Mouse (Mus musculus) thymus, adult 2 months (tissue): ENCODE data around the gene Mgam.

ENCODE experiments used
- CTCF ChIP-seq: fragments of 200-500 bp; IDR thresholded peaks from 2 replicates; pipeline ENCODE4 v1.5.1; 2012; ENCODE audit warnings: mild to moderate bottlenecking, control low read depth, low read length, moderate library complexity, borderline replicate concordance; ENCODE audit not compliant: control insufficient read depth, poor library complexity, insufficient read depth; ENCODE audit errors: extremely low read depth
- POLR2A ChIP-seq: fragments of 200-500 bp; IDR thresholded peaks from 2 replicates; pipeline ENCODE4 v1.6.1; 2012; ENCODE audit warnings: mild to moderate bottlenecking, low read length, control low read depth, moderate library complexity; ENCODE audit not compliant: control insufficient read depth, poor library complexity, insufficient read depth; ENCODE audit errors: extremely low read depth

- TF ChIP-seq CTCF, result no peak
- no peak for TF ChIP-seq POLR2A
These were observed 6.9 kb downstream of the Mgam start for GRCm38 (mm10) chr6:40635559-40635958.
